Comparison of ENCODE assay signal across 9 mouse cellular contexts in the genomic region with DNA sequence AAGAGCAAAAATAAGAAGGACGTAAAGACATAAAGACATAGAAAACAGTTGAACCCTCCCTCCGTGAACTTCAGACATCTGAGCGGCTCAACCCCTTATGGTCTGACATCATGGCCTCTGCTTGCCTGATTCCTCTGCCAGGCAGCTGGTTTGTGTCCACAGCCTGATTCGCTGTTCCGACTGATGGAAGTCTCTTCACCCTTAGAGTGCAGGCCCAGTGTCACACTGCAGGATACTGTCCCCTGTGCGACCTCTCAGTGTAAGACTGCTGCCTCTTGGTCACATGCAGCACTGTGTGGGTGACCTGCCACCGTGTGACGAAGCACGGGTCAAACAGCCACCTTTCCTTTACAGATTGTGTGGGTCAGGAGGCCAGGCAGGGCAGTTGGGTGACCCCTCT. TPM values are rescaled to one million over a fixed set of nuclear protein-coding genes. Genes with fewer than 3 reads are reported as not detected.
A peak's percentile ranks its signal among the peaks of the same experiment; 100 is the strongest.
DNase-seq lines count a peak whose midpoint lies in the region; ATAC-seq lines count a peak whose summit lies in the region.
"Had no signal": no experiment of that assay in that cellular context is flagged by ENCODE, and none has a peak within 500 bp of the region (broad histone marks: within the 10 kb centered on the region; RNA-seq: fewer than 3 reads in every experiment).

No protein-coding gene starts in this region.

- H3K4me2 ChIP-seq in heart, embryonic 16.5 days (ENCODE audit: low read depth, low read length), result no peak overlapping the region
- no peak overlapping the region for H3K4me2 ChIP-seq in lung, embryonic 16.5 days (ENCODE audit: low read depth, low read length)
- H3K4me2 ChIP-seq in limb, embryonic 11.5 days (ENCODE audit: low read depth, severe bottlenecking), result no peak overlapping the region
- no peak overlapping the region for H3K4me2 ChIP-seq in midbrain, embryonic 16.5 days (ENCODE audit: low read length)

- peaks cover 8% of the 10 kb centered on the region; the same call in 1 of the 2 replicates for H3K4me1 ChIP-seq in heart, embryonic 16.5 days (ENCODE audit: control insufficient read depth, insufficient read depth, low read length)
- H3K4me1 ChIP-seq in lung, embryonic 16.5 days (replicated peaks; ENCODE audit: control insufficient read depth, insufficient read depth, low read length), result peaks cover 15% of the 10 kb centered on the region
- H3K4me1 ChIP-seq in limb, embryonic 11.5 days (ENCODE audit: control insufficient read depth, insufficient read depth, low read length), result peaks cover 26% of the 10 kb centered on the region
- H3K4me1 ChIP-seq in midbrain, embryonic 16.5 days (ENCODE audit: control insufficient read depth, insufficient read depth, low read length), result peaks cover 40% of the 10 kb centered on the region

- no peaks in the 10 kb centered on the region for H3K27me3 ChIP-seq in heart, embryonic 16.5 days (ENCODE audit: control insufficient read depth, insufficient read depth, low read length)
- H3K27me3 ChIP-seq in lung, embryonic 16.5 days (ENCODE audit: control insufficient read depth, insufficient read depth, low read depth, low read length), result no peaks in the 10 kb centered on the region
- H3K27me3 ChIP-seq in limb, embryonic 11.5 days (ENCODE audit: control insufficient read depth, insufficient read depth, low read length), result no peaks in the 10 kb centered on the region
- H3K27me3 ChIP-seq in midbrain, embryonic 16.5 days (ENCODE audit: control insufficient read depth, insufficient read depth, low read depth, low read length), result no peaks in the 10 kb centered on the region

- H3K9ac ChIP-seq in heart, embryonic 16.5 days (ENCODE audit: low read length), result no peak overlapping the region
- no peak overlapping the region for H3K9ac ChIP-seq in lung, embryonic 16.5 days (ENCODE audit: low read length)
- no peak overlapping the region for H3K9ac ChIP-seq in limb, embryonic 11.5 days (ENCODE audit: low read length)
- H3K9ac ChIP-seq in midbrain, embryonic 16.5 days (ENCODE audit: low read depth, low read length), result no peak overlapping the region

- WGBS in heart, embryonic 16.5 days, result 47% methylated on average over 9 of the region's 9 CpGs
- WGBS in lung, embryonic 16.5 days, result 52% methylated on average over 9 of the region's 9 CpGs
- WGBS in limb, embryonic 11.5 days, result 62% methylated on average over 9 of the region's 9 CpGs
- 82% methylated on average over 9 of the region's 9 CpGs for WGBS in midbrain, embryonic 16.5 days

- 0 out of 2 replicates have a peak, but pooled peaks have one; percentile 6 for ATAC-seq in heart, embryonic 16.5 days (replicated peaks; ENCODE audit: extremely low read depth, insufficient read depth, low FRiP score)
- peak; percentile 74 for ATAC-seq in lung, embryonic 16.5 days (ENCODE audit: low read depth)
- peak; percentile 41; the same call in 1 of the 2 replicates for ATAC-seq in limb, embryonic 11.5 days (ENCODE audit: insufficient number of reproducible peaks, low FRiP score, low TSS enrichment, low read depth)
- ATAC-seq in midbrain, embryonic 16.5 days, result 0 out of 2 replicates have a peak, but pooled peaks have one; percentile 18
- ATAC-seq: activated CD4-positive, CD25-positive, alpha-beta regulatory T cell, adult 4 months had no signal

- no peak overlapping the region for H3K4me3 ChIP-seq in heart, embryonic 16.5 days (ENCODE audit: low read length)
- no peak overlapping the region for H3K4me3 ChIP-seq in lung, embryonic 16.5 days (ENCODE audit: low read length)
- H3K4me3 ChIP-seq in limb, embryonic 11.5 days (ENCODE audit: low read depth, low read length), result no peak overlapping the region
- H3K4me3 ChIP-seq in midbrain, embryonic 16.5 days (ENCODE audit: low read depth, low read length), result no peak overlapping the region

- no peak overlapping the region for H3K27ac ChIP-seq in heart, embryonic 16.5 days (ENCODE audit: low read length)
- H3K27ac ChIP-seq in lung, embryonic 16.5 days (ENCODE audit: low read length), result no peak overlapping the region
- no peak overlapping the region for H3K27ac ChIP-seq in limb, embryonic 11.5 days (replicated peaks; ENCODE audit: low read depth, low read length)
- H3K27ac ChIP-seq in midbrain, embryonic 16.5 days (ENCODE audit: low read length), result no peak overlapping the region

- DNase-seq in heart, adult 8-10 months (ENCODE audit: low spot score), result no peak
- DNase-seq in lung, adult 18-20 months, result no peak
- no peak for DNase-seq in limb, embryonic 11.5 days (ENCODE audit: low spot score)
- no peak for DNase-seq in left cerebral cortex, postnatal 14 days (ENCODE audit: low spot score in 2 of 2)
- DNase-seq in cerebellum, postnatal 14 days, result no peak

- no peaks in the 10 kb centered on the region for H3K36me3 ChIP-seq in heart, embryonic 16.5 days (ENCODE audit: control insufficient read depth, insufficient read depth)
- H3K36me3 ChIP-seq in lung, embryonic 16.5 days (ENCODE audit: control insufficient read depth, insufficient read depth, low read length), result no peaks in the 10 kb centered on the region
- H3K36me3 ChIP-seq in limb, embryonic 11.5 days (ENCODE audit: control insufficient read depth, insufficient read depth, low read length), result no peaks in the 10 kb centered on the region
- no peaks in the 10 kb centered on the region for H3K36me3 ChIP-seq in midbrain, embryonic 16.5 days (ENCODE audit: control insufficient read depth, insufficient read depth, low read length)

- no peaks in the 10 kb centered on the region for H3K9me3 ChIP-seq in heart, embryonic 16.5 days (replicated peaks; ENCODE audit: control insufficient read depth, low read length)
- H3K9me3 ChIP-seq in lung, embryonic 16.5 days (ENCODE audit: control insufficient read depth, low read length), result no peaks in the 10 kb centered on the region
- no peaks in the 10 kb centered on the region for H3K9me3 ChIP-seq in limb, embryonic 11.5 days (ENCODE audit: control insufficient read depth, low read length)
- no peaks in the 10 kb centered on the region for H3K9me3 ChIP-seq in midbrain, embryonic 16.5 days (replicated peaks; ENCODE audit: control insufficient read depth, low read length, poor library complexity, severe bottlenecking)

- intact Hi-C loops in left cerebral cortex, postnatal 14 days (cut with DNase I), result loop anchor here (5.0 kb wide), 1 partner anchor 34 kb away; no protein-coding TSS in a partner anchor

RNA-seq across cellular contexts. Expression of gene Tspan5, which starts 39.5 kb away (rescaled TPM):
- polyA plus RNA-seq in heart, embryonic 16.5 days (2015; fragmentation: Nextera tagmentation; extraction: Ambion mirVana), result 13.0 and 14.3 TPM in 2 replicates
- total RNA-seq in heart, adult 8-10 months (2022), result 1 to 10 TPM; 4.2 to 6.7 (median 5.1) TPM
- polyA plus RNA-seq in lung, embryonic 16.5 days (2015; fragmentation: Nextera tagmentation; extraction: Ambion mirVana), result 24.7 and 24.9 TPM in 2 replicates
- polyA plus RNA-seq in limb, embryonic 11.5 days (2014; fragmentation: Nextera tagmentation; extraction: Ambion mirVana), result 19.9 and 20.2 TPM in 2 replicates
- 96.3 and 101 TPM in 2 replicates for polyA plus RNA-seq in midbrain, embryonic 16.5 days (2015; fragmentation: Nextera tagmentation; extraction: Ambion mirVana)
- total RNA-seq in left cerebral cortex, postnatal 14 days (2021), result 100 to 1,000 TPM; 215 to 238 TPM

Comparison
In these comparisons a context has a peak if more than half of its experiments do, and no peak if none do; other contexts are left out.
1. ATAC-seq: peak in every context shown above with its lines; median percentile 74 in lung, embryonic 16.5 days; 41 in limb, embryonic 11.5 days; 18 in midbrain, embryonic 16.5 days; 6 in heart, embryonic 16.5 days.